Mouse (Mus musculus): ENCODE results near the gene Slc16a13. TPM values are rescaled to one million over a fixed set of nuclear protein-coding genes. Genes with fewer than 3 reads are reported as not detected.

Slc16a13 gene
- polyA plus RNA-seq, 1 experiment from 2014 or later = 7.1 TPM

DNA sequence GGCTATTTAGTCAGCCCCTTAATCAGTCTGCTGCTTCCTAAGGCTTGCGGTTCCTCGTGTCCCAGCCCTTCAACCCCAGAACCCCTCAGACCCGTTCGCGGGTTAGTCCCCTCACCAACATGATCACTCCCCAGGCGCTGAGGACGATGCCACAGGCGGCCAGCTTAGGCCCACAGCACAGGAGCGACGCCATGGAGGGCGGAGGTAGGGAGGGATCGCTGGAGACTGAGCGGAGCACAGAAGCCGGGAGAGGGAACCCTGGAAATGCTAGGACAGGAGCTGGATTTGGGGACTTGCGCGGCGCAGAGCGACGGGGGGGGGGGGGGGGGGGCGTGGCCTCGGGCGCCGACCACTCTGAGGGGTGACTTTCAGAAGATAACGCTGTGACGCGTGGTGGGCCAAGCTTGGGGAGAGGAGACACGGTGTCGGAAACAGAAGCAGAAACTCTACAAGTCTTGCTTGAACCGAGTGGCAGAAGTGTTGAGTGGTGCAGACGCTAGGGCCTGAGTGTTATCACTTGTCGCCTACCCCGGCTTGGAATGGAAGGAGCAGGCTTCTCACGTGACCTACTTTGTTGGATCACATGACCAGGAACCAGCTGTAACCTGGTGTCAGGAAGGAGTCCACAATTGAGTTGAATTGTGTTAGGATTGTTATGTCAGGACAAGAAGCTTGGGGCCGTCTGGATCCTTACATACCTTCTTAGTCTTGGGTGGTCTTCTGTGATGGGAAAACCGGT is 18.8 kb upstream of the Slc16a13 start, which contains the start of the genes Gm21988 and Rnasek:
Gene Gm21988 (minus strand): TSS at position 290 of the 739 bp plus-strand sequence.
Gene Rnasek (minus strand): TSS at position 302 of the 739 bp plus-strand sequence.
- H3K9ac ChIP-seq = peak within 1 kb of the TSS; percentile 95
- H3K4me1 ChIP-seq = peaks cover 34% of the 10 kb centered on the region
- no peaks in the 10 kb centered on the region for H3K9me3 ChIP-seq
- ATAC-seq (ENCODE audit: extremely low read depth, insufficient number of reproducible peaks, low FRiP score, low TSS enrichment) = peak; percentile 37
- H3K27me3 ChIP-seq (replicated peaks) = peaks cover 4% of the 10 kb centered on the region
- peak within 1 kb of the TSS; percentile 93 for H3K27ac ChIP-seq (replicated peaks)
- under 1% methylated on average over 28 of the region's 35 CpGs for WGBS
- peak within 1 kb of the TSS; percentile 77 for H3K4me2 ChIP-seq
- peak within 1 kb of the TSS; percentile 72 for H3K4me3 ChIP-seq
- H3K36me3 ChIP-seq = peaks cover 15% of the 10 kb centered on the region

DNA sequence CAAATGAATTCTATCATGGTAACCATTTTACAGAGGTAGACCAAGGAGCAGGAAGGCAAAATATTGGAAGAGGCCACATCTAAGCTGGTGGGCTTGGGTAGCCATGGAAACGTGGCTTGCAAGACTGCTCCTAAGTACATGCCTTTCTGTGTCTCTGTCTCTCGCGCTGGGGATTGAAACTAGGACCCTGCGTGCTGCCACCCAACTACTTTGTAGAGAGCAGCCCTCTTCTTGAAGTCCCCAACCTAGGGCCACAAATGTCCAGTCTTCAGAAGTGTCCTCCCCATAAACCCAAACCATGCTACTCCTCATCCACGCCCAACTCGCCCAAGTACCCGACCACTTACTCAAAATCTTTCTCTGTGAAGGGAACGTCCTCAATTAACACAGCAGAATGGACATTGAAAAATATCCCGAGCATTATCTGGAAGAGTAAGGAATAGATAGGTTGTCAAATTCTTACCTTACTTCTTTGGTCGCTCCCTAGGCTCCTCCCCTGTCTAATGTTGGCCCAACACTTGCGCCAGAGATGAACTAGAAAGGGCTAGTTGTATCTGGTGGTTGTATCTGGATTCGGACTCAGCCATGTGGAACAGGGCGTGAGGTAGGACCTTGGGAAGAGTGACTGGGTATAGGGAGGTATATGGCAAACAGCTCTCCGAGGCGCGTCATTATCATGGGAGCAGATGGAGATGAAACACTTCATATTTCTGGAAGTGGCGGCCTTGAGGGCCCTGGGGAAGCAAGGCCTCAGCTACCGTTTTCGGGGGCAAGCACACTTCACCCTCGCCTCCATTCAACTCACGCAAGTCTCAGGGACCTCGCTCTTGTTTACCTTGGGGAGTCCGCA is 18.0 kb upstream of the Slc16a13 start:
- Histone ChIP-seq H3K9ac (peak overlapping the region; percentile 95), H3K9me3 (no peaks in the 10 kb centered on the region), H3K4me3 (peak overlapping the region; percentile 72), H3K4me2 (peak overlapping the region; percentile 77), H3K4me1 (peaks cover 34% of the 10 kb centered on the region), H3K27ac (replicated peaks) (peak overlapping the region; percentile 93), H3K27me3 (replicated peaks) (no peaks in the 10 kb centered on the region), H3K36me3 (peaks cover 17% of the 10 kb centered on the region)
- WGBS = 12% methylated on average over 23 of the region's 23 CpGs
- no peak for ATAC-seq (ENCODE audit: extremely low read depth, insufficient number of reproducible peaks, low FRiP score, low TSS enrichment)

DNA sequence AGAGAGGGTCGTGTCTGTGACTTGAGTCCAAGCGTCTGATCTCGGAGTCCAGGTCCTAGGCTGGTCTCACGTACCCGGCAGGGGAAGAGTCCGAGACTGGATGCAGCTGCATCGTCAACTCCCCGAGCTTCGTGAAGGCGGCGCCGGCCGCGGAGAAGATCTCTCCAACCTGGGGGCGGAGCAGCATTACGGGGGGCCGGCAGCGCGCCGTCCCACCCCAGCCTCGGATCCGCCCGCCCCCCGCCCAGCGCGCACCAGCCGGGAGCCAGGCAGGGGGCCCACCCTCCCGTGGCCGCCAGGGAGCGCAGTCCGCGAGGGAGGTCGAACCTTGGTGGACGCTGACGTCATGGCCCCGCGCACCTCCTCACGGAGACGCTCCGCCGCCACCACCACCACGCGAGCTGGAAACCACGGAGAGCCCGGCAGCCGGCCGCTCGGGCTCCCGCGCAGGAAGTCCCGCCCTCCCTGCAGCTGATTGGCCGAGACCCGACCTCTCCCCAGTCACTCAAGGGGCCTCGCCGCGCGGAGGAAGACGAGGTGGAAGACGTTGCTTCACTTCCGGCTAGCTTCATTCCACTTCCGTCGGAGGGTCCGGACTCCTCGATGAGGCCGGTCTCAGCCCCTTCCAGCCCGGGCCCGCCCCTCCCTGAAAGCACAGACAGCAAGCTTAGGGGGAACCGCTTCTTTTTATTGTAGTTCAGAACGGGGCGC is 16.7 kb upstream of the Slc16a13 start, which contains the start of gene 0610010K14Rik:
Gene 0610010K14Rik (minus strand): TSS at position 458 of the 711 bp plus-strand sequence.
- H3K27me3 ChIP-seq (replicated peaks) = no peaks in the 10 kb centered on the region
- WGBS = under 1% methylated on average over 70 of the region's 70 CpGs
- H3K36me3 ChIP-seq = peaks cover 17% of the 10 kb centered on the region
- peak within 1 kb of the TSS; percentile 77 for H3K4me2 ChIP-seq
- ATAC-seq (ENCODE audit: extremely low read depth, insufficient number of reproducible peaks, low FRiP score, low TSS enrichment) = peak; percentile 93
- H3K4me1 ChIP-seq = peaks cover 41% of the 10 kb centered on the region
- no peaks in the 10 kb centered on the region for H3K9me3 ChIP-seq
- peak within 1 kb of the TSS; percentile 72 for H3K4me3 ChIP-seq
- peak within 1 kb of the TSS; percentile 93 for H3K27ac ChIP-seq (replicated peaks)
- H3K9ac ChIP-seq = peak within 1 kb of the TSS; percentile 95

DNA sequence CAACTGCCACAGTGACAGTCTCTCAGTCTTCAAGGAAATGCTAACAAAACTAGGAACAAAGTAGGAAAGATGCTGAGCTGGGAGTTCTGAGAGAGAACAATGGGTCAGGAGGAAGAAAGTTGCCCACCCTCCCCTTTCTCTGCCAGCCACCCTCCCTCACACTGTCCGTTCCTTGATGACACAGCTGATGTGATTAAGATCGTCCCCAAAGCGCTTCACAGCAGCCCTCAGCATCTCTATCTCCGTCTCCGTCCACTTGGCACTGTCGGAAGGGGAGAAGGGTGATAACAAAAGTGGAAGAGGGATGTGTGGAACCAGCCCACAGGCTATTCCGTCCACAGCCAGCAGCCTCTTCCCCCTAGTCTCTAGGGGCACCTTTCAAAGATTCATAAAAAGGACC is 15.9 kb upstream of the Slc16a13 start:
- Histone ChIP-seq H3K4me2 (peak overlapping the region; percentile 77), H3K9me3 (no peaks in the 10 kb centered on the region), H3K4me1 (peaks cover 46% of the 10 kb centered on the region), H3K36me3 (peaks cover 17% of the 10 kb centered on the region), H3K27me3 (replicated peaks) (no peaks in the 10 kb centered on the region), H3K9ac (peak overlapping the region; percentile 95), H3K4me3 (peak overlapping the region; percentile 72), H3K27ac (replicated peaks) (peak overlapping the region; percentile 93)
- no peak for ATAC-seq (ENCODE audit: extremely low read depth, insufficient number of reproducible peaks, low FRiP score, low TSS enrichment)
- 6% methylated on average over 7 of the region's 7 CpGs for WGBS

DNA sequence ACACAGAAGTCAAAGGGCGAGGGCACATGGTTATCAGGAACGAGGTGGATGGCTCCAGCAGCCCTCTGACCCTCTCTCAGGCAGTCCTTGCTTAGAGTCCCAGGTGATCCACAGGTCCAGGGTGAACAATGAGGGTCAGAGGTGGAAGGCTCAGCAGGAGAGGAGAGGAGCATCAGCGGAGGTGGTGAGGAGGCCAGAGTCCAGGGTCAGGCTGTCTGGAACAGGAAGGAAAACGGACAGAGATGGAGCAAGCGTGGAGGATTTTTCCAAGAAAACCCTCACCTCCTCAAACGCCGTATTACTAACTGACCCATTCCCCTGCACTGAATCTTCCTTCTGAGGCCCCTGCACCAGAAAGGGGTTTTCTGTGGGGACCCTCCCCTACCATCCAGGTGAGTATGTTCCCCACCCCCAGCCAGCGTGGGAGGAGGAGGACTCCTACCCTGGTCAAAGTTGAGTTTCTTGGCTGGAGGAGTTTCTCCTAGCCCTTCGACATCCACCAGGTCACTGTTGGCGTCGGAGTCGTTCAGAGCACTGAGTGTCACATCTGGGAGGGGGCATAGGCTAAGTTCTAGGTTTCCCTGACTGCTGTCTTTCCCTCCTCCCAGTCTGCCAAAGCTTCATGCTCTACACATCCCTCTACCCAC is 14.5 kb upstream of the Slc16a13 start:
- H3K36me3 ChIP-seq = peaks cover 17% of the 10 kb centered on the region
- no peak for ATAC-seq (ENCODE audit: extremely low read depth, insufficient number of reproducible peaks, low FRiP score, low TSS enrichment)
- H3K27me3 ChIP-seq (replicated peaks) = no peaks in the 10 kb centered on the region; the same call in 1 of the 2 replicates
- 89% methylated on average over 12 of the region's 12 CpGs for WGBS
- H3K9me3 ChIP-seq = no peaks in the 10 kb centered on the region
- H3K4me2 ChIP-seq = no peak overlapping the region
- peaks cover 48% of the 10 kb centered on the region for H3K4me1 ChIP-seq
- no peak overlapping the region for H3K9ac ChIP-seq
- no peak overlapping the region for H3K27ac ChIP-seq (replicated peaks)
- no peak overlapping the region for H3K4me3 ChIP-seq

DNA sequence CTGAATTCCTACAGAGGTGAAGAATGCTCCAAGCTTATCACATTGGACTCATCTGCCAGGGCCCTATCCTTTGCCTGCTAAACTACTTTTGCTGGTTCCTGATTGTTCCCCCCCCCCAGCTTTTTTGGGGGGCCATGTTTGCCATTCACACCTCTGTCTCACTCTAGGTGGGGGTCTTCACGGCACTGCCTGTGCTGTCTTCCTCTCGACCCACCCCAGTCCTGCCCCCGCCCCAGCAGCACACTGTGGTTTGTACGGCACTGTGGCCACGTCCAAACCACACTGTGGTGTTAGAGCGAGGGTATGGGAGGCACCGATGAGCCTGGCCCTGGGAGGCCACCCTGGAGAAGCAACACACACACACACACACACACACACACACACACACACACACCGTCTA is 13.6 kb upstream of the Slc16a13 start:
- ATAC-seq (ENCODE audit: extremely low read depth, insufficient number of reproducible peaks, low FRiP score, low TSS enrichment) = no peak
- H3K4me1 ChIP-seq = peaks cover 55% of the 10 kb centered on the region
- H3K4me2 ChIP-seq = no peak overlapping the region
- H3K27ac ChIP-seq (replicated peaks) = 0 out of 2 replicates have a peak overlapping the region, but pooled peaks have one; percentile 8
- no peaks in the 10 kb centered on the region for H3K9me3 ChIP-seq
- H3K27me3 ChIP-seq (replicated peaks) = peaks cover 8% of the 10 kb centered on the region
- 81% methylated on average over 8 of the region's 8 CpGs for WGBS
- peaks cover 17% of the 10 kb centered on the region for H3K36me3 ChIP-seq
- no peak overlapping the region for H3K9ac ChIP-seq
- no peak overlapping the region for H3K4me3 ChIP-seq

DNA sequence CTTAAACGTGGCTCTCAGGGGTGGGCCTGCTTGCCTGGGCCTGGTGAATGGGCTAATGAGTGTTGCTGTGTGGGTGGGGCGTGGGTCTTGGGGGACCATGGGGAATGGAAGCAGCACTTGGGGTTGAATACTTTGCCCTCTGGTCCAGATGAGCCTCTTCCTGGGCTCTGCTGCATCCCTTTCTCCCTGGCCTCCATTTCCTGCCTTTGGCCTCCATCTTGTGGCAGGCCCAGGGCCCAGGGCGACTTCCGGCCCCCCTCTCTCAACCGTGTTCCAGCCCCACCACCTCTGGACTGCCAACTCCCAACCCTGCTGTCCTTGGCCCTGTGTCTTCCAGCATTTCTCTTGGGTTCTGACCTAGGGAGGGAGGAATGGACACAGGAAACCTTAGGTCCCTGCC is 13.2 kb upstream of the Slc16a13 start:
- peaks cover 17% of the 10 kb centered on the region for H3K36me3 ChIP-seq
- no peak overlapping the region for H3K4me2 ChIP-seq
- H3K9me3 ChIP-seq = no peaks in the 10 kb centered on the region
- no peak for ATAC-seq (ENCODE audit: extremely low read depth, insufficient number of reproducible peaks, low FRiP score, low TSS enrichment)
- H3K4me1 ChIP-seq = peaks cover 58% of the 10 kb centered on the region
- no peak overlapping the region for H3K4me3 ChIP-seq
- 0 out of 2 replicates have a peak overlapping the region, but pooled peaks have one; percentile 8 for H3K27ac ChIP-seq (replicated peaks)
- peaks cover 12% of the 10 kb centered on the region for H3K27me3 ChIP-seq (replicated peaks)
- no peak overlapping the region for H3K9ac ChIP-seq
- WGBS = 56% methylated on average over 5 of the region's 5 CpGs

DNA sequence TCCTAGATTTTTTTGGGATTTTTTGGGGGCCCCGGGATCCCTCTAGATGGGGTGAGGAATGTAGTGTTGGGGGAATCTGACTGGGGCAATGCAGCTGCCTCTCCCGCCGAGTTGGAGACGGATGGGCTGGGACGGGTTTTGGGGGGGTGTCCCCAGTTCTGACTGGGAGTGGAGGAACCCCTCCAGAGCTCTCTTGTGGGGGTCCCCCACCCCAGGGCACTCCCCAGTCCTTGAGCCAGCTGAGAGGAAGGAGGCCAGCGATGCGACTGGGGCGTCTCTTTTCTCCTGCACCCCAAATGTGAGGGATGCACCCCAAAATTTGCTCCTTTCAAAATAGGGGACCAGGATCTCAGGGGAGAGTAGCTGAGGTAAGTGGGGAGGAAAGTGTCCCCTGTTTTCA is 12.2 kb upstream of the Slc16a13 start:
- Histone ChIP-seq H3K27ac (replicated peaks) (0 out of 2 replicates have a peak overlapping the region, but pooled peaks have one; percentile 48), H3K4me3 (peak overlapping the region; percentile 54), H3K4me1 (peaks cover 60% of the 10 kb centered on the region), H3K36me3 (peaks cover 17% of the 10 kb centered on the region), H3K4me2 (peak overlapping the region; percentile 79), H3K9ac (peak overlapping the region; percentile 84), H3K27me3 (replicated peaks) (peaks cover 21% of the 10 kb centered on the region), H3K9me3 (no peaks in the 10 kb centered on the region)
- WGBS = 41% methylated on average over 8 of the region's 8 CpGs
- no peak for ATAC-seq (ENCODE audit: extremely low read depth, insufficient number of reproducible peaks, low FRiP score, low TSS enrichment)

DNA sequence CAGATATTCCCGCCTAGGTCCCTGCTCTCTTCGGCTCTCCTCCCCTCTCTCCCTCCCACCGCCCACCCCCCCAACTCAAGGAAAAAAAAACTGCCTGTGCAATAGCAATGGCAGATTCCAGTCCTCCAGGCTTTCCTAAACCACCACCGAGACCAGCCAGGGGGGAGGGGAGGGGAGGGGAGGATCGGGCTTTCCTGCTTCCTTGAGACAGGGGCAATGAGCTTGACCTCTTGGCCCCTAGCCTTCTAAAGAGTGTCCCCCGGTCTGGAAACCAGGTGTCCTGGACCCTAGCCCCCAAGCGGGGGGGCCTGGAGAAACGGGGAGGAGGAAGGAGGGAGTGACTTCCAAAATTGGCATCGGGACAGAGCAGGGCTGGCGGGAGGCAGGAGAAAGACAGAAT is 11.7 kb upstream of the Slc16a13 start:
- H3K9me3 ChIP-seq = no peaks in the 10 kb centered on the region
- H3K27ac ChIP-seq (replicated peaks) = peak overlapping the region; percentile 48; the same call in 1 of the 2 replicates

DNA sequence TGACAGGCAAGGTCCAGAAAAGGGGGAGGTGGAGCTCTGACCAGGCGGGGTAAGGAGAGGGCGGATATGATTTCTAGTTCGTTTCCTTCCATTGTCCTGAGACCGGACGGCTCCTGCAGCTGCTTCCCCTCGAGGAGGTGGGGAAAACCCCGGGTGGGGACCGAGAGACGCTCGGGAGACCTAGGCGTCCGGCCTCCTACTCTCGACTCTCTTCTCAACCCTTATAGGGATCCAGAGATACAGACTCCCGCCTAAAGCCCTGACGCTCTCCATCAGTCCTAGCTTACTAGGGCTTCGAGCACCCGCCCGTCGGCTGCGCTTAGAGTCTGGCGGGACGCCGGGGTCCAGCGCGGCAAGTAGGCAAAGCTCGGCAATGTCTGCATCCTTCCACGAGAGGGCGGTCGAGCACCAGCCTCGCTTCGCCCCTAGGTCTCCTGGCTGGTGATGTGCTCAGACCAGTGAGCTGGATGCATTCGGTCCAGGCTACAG is 9.4 kb upstream of the Slc16a13 start:
- 2% methylated on average over 32 of the region's 32 CpGs for WGBS
- peaks cover 8% of the 10 kb centered on the region for H3K36me3 ChIP-seq
- no peaks in the 10 kb centered on the region for H3K9me3 ChIP-seq
- H3K27me3 ChIP-seq (replicated peaks) = peaks cover 48% of the 10 kb centered on the region
- peak overlapping the region; percentile 71 for H3K4me2 ChIP-seq
- peak overlapping the region; percentile 51 for H3K4me3 ChIP-seq
- peak overlapping the region; percentile 82 for H3K9ac ChIP-seq
- peaks cover 69% of the 10 kb centered on the region for H3K4me1 ChIP-seq
- H3K27ac ChIP-seq (replicated peaks) = peak overlapping the region; percentile 88
- ATAC-seq (ENCODE audit: extremely low read depth, insufficient number of reproducible peaks, low FRiP score, low TSS enrichment) = peak; percentile 33

More for the DNA sequence above, 11.7 kb upstream of the Slc16a13 start:
- H3K36me3 ChIP-seq = peaks cover 17% of the 10 kb centered on the region
- peak overlapping the region; percentile 79 for H3K4me2 ChIP-seq
- H3K4me3 ChIP-seq = peak overlapping the region; percentile 54
- peaks cover 25% of the 10 kb centered on the region for H3K27me3 ChIP-seq (replicated peaks)
- peak overlapping the region; percentile 84 for H3K9ac ChIP-seq
- WGBS = 6% methylated on average over 8 of the region's 10 CpGs
- no peak for ATAC-seq (ENCODE audit: extremely low read depth, insufficient number of reproducible peaks, low FRiP score, low TSS enrichment)
- H3K4me1 ChIP-seq = peaks cover 64% of the 10 kb centered on the region

Data from heart, embryonic 13.5 days (tissue).